Mouse (Mus musculus) liver, postnatal 0 days (tissue): ENCODE measurements around the gene Serping1.

ENCODE experiments used
- CTCF ChIP-seq: sonication (generic); IDR thresholded peaks from 2 replicates; pipeline ENCODE4 v1.5.1; 2016; ENCODE audit warnings: antibody characterized with exemption, low read depth
- EP300 ChIP-seq: IDR thresholded peaks from 2 replicates; pipeline ENCODE4 v1.6.1; 2016; ENCODE audit warnings: antibody characterized with exemption, low read depth, mild to moderate bottlenecking

GRCm38 (mm10) chr2:84792516-84792915 lies 17.3 kb upstream of the Serping1 start:
- no peak for TF ChIP-seq CTCF
- no peak for TF ChIP-seq EP300
